Mouse (Mus musculus): ENCODE results near the gene Fancc.
"Not testable (repeated sequence)": the region's sequence is repeated elsewhere in the genome, so short reads cannot be mapped to it uniquely, and the experiment has no call there.

Fancc gene

GRCm38 (mm10) chr13:63515542-63515941, 18.5 kb upstream of the Fancc start:
- DNase-seq (ENCODE audit: low spot score), result no peak

GRCm38 (mm10) chr13:63514931-63515360, 17.9 kb upstream of the Fancc start:
- DNase-seq (ENCODE audit: low spot score), result no peak

GRCm38 (mm10) chr13:63513374-63514098, 16.5 kb upstream of the Fancc start:
- DNase-seq (ENCODE audit: low spot score), result no peak

- DNase-seq (ENCODE audit: low spot score), result no peak
These were observed 15.3 kb upstream of the Fancc start for GRCm38 (mm10) chr13:63512411-63512810.

- no peak for DNase-seq (ENCODE audit: low spot score)
These were observed 10.7 kb upstream of the Fancc start for GRCm38 (mm10) chr13:63507821-63508220.

DNA sequence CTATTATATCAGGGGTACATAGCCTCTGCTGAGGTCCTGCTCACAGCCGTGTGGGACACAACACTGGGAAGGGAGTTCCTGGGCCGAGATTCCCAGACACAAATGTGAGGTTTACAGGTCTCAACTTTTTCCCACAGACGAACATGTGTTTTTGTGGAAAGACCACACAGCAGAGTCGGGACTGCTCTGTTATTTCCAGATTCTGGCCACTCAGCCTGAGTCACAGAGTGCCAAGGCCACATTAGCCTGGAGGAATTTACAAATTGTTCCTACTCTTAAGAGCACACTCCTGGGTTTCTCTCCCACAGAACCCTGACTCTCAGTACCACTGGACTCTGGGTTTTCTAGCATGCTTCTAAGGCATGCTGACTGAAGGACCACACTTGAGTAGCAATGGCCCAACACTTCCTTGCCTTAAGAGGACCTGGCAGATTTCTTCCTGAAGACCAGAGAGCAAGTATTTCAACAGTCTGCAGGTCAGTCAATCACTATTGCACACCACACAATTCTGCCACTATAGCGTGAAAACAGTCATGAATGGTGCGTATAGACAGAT, 10.0 kb upstream of the Fancc start:
- DNase-seq (ENCODE audit: low spot score), result no peak

DNA sequence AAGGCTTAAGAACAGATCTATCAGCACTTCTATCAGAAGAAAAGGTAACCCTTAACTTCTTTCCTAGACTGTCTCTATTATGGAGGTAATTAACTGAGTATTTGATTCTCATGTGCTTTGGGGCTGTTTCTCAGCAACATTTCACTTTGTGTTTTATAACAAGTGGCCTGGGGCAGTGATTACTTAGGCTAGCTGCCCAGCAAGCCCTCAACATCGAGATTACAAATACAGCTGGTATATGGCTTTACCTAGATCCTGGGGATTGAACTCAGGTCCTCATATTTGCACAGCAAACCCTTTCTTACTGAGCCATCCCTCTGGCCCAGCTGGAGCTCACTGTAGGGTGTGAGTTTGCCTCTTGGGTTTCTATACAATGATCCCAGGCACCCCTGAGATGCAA, 9.3 kb upstream of the Fancc start:
- DNase-seq (ENCODE audit: low spot score), result no peak

- no peak for DNase-seq (ENCODE audit: low spot score)
These were observed 5.3 kb upstream of the Fancc start for GRCm38 (mm10) chr13:63502391-63502790.

DNA sequence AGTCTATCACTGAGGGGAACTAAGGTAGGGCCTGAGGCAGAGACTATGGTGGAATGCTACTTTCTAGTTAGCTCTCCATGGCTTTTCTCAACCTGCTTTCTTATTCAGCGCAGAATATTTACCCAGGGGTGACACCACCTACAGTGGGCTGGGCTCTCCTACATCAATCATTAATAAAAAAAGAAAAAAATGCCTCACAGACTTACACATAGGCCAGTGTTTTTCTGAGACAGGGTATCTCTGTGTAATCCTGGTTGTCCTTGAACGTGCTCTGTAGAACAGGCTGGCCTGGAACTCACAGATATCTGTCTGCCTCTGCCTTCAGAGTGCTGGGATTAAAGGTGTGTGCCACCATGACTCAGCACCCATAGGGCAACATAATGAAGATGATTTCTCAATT, 2.4 kb upstream of the Fancc start:
- no peak for DNase-seq (ENCODE audit: low spot score)

GRCm38 (mm10) chr13:63487707-63488042, 9.4 kb downstream of the Fancc start:
- DNase-seq (ENCODE audit: low spot score), result no peak

DNA sequence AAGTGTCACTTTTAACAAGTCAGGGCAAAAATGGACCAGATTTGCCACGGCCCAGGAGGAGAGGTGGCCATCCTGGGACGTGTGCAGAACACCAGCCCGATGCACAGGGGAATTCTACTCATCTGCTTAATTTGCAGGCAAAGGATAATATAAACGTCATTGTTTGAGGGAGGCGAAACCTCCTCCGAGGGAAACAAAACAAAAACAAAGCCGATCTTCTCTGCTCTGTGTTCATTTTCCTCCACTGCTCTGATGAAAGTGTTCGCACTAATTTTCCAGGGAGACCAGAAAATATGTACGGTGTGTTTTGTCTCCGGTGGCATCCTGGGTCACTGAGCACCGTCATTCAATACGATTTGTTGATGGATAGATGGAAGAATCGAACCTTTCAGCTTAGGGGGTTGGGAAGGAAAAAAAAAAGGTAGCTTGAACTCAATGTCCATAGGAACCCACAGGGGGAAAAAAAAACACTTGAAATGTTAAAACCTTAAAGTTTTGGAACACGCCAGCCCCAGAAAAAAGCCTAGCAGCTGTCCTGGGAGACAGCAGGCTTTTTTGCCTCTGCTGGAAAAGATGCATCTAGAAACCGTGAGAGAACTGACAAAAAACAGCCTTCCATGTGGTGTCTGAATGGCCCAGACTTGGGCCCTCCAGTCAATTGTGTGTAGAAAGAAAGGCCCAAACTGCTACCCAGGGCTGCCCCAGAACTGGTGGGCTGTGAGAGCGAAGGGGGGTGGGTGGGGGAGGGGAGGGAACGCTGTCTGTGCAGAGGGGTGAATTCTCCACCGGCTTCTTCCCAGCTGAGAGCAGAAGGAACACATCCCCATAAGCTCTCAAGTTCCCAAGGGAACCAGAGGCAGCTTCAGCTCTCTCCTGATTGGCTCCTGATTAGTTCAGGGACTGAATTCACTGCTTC, 10.0 kb downstream of the Fancc start:
- DNase-seq (ENCODE audit: low spot score), result no peak

DNA sequence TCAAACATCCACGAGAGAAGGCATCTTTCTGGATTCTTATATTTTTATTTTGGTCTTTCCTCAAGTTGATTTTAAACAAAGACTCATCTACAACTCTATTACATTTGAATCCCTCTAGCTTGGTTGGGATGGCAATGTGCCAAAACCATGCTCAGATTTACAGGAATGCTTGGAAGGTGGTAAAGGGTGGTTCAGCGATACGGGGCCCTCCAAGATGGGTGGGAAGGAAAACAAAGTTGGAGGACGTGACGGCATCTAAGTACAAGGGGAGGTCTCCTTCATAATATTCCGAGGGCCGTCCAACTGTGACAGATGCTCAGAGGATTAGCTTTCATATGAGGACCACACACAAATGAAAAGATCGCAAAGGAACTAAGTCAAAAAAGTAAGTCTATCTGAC, 21.7 kb downstream of the Fancc start:
- DNase-seq (ENCODE audit: low spot score), result no peak

- DNase-seq (ENCODE audit: low spot score), result no peak
These were observed 44.2 kb downstream of the Fancc start for GRCm38 (mm10) chr13:63452898-63453297.

DNA sequence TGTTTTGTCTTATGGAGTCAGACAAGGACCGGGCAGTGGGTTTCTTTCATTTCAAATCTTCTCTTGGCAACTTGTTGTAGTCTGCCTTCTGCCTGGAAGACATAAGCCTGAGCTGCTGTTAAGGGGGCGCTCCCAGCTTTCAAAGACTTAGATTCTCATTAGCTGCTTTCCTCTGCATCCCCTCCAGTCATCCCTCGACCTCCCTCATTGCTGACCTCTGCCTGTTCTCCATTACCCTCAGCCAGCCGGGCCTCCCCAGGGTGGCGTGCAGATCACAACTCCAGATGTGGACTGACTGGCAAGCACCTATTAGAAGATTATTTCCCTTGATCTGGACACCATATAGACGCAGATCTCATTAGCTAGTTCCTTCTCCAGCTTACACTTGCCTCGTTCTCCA, 45.9 kb downstream of the Fancc start:
- DNase-seq (ENCODE audit: low spot score), result no peak

- DNase-seq (ENCODE audit: low spot score), result no peak
These were observed 51.7 kb downstream of the Fancc start for GRCm38 (mm10) chr13:63445419-63445818.

GRCm38 (mm10) chr13:63432759-63433158, 64.3 kb downstream of the Fancc start:
- no peak for DNase-seq (ENCODE audit: low spot score)

DNA sequence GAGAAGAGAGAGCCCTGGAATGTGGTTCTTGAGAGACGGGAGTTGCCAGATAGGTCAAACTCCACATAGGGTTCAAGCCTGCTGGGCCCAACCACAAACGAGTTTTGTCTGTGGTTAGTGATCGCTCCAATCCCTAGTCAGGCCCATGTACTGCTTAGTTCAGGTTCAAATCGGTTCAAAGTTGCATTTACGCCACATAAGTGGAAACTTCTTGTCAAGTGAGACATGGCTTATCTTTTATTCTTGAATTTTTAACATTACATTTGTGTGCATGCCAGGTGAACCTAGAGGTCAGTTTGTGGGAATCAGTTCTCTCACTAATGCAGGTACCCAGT, 65.3 kb downstream of the Fancc start:
- DNase-seq (ENCODE audit: low spot score), result no peak

GRCm38 (mm10) chr13:63431030-63431856, 65.8 kb downstream of the Fancc start:
- peak; percentile 96 for DNase-seq (ENCODE audit: low spot score)

DNA sequence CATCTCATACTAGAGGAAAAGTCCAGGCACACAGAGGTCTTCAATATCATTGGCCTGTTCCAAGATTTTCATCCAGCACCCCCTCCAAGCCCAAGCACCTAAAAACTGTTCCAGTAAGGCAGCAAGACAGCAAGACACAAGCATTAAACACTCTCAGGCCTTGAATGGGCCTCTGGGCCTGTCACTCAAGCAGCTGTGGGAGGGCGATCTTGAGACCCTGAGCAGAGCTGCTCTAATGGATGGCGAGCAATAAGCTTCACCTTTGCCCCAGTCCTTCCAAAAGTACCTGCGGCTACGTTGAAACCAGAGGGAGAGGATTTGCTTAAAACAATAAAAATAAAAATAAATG, 66.4 kb downstream of the Fancc start:
- no peak for DNase-seq (ENCODE audit: low spot score)

GRCm38 (mm10) chr13:63430206-63430605, 66.9 kb downstream of the Fancc start:
- no peak for DNase-seq (ENCODE audit: low spot score)

DNA sequence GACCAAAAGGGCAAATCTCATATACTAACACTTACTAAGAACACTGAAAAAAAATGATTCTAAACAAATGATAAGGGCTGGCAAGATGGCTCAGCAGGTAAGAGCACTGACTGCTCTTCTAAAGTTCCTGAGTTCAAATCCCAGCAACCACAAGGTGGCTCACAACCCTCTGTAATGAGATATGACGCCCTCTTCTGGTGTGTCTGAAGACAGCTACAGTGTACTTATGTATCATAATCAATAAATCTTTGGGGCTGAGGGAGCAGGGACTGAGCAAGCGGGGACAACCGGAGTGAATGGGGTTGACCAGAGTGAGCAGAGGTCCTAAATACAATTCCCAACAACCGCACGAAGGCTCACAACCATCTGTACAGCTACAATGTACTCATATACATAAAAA, 68.9 kb downstream of the Fancc start:
- not testable (repeated sequence) for DNase-seq (ENCODE audit: low spot score)

- DNase-seq (ENCODE audit: low spot score), result no peak
These were observed 74.0 kb downstream of the Fancc start for GRCm38 (mm10) chr13:63423060-63423459.
